Mouse (Mus musculus) heart, embryonic 16.5 days (tissue): ENCODE measurements around the gene Susd4. TPM values are rescaled to one million over a fixed set of nuclear protein-coding genes. Genes with fewer than 3 reads are reported as not detected.

Experiments used
- ATAC-seq: fragments of 200-750 bp; cut with Nextera tagmentation; replicated peaks from 2 replicates; pipeline ENCODE4 v1.8.0; 2017; ENCODE audit warnings: moderate number of reproducible peaks; ENCODE audit not compliant: insufficient read depth, low FRiP score; ENCODE audit errors: extremely low read depth
- H3K27ac ChIP-seq: fragments of 300-500 bp; sonication (generic); 2 replicates; pipeline ENCODE4 v1.5.1; 2014; ENCODE audit warnings: mild to moderate bottlenecking, low read length, control low read depth, moderate library complexity
- H3K27me3 ChIP-seq: fragments of 300-500 bp; sonication (generic); 2 replicates; pipeline ENCODE4 v1.6.1; 2014; ENCODE audit warnings: low read length, mixed read lengths; ENCODE audit not compliant: control insufficient read depth, insufficient read depth
- H3K36me3 ChIP-seq: fragments of 300-500 bp; sonication (generic); 2 replicates; pipeline ENCODE4 v1.6.1; 2014; ENCODE audit not compliant: control insufficient read depth, insufficient read depth
- H3K4me1 ChIP-seq: fragments of 300-500 bp; sonication (generic); 2 replicates; pipeline ENCODE4 v1.6.1; 2014; ENCODE audit warnings: low read length, mixed read lengths; ENCODE audit not compliant: control insufficient read depth, insufficient read depth
- H3K4me2 ChIP-seq: fragments of 300-500 bp; sonication (generic); 2 replicates; pipeline ENCODE4 v1.6.1; 2014; ENCODE audit warnings: low read depth, mild to moderate bottlenecking, control low read depth, low read length
- H3K4me3 ChIP-seq: fragments of 300-500 bp; sonication (generic); 2 replicates; pipeline ENCODE4 v1.5.1; 2014; ENCODE audit warnings: mild to moderate bottlenecking, control low read depth, low read length
- H3K9ac ChIP-seq: fragments of 300-500 bp; sonication (generic); 2 replicates; pipeline ENCODE4 v1.6.1; 2014; ENCODE audit warnings: low read length, control low read depth
- H3K9me3 ChIP-seq: fragments of 300-500 bp; sonication (generic); replicated peaks from 2 replicates; pipeline ENCODE4 v1.6.1; 2016; ENCODE audit warnings: low read length; ENCODE audit not compliant: control insufficient read depth
- WGBS: fragments of 180-500 bp; shearing (Covaris S2); extraction: QIAGEN DNeasy Blood & Tissue Kit; methylation state at CpG from one replicate; pipeline ENCODE4 v1.1.7; 2014; 5-methylcytosine and 5-hydroxymethylcytosine counted together
- polyA plus RNA-seq: library from polyadenylated mRNA; unstranded; fragments of >200 nt; fragmentation: Nextera tagmentation; extraction: Ambion mirVana; gene quantifications from 2 replicates; pipeline ENCODE4 v1.2.1, GENCODE M21; 2015

Susd4 gene
- polyA plus RNA-seq, 1 experiment from 2014 or later = 5.3 TPM

DNA sequence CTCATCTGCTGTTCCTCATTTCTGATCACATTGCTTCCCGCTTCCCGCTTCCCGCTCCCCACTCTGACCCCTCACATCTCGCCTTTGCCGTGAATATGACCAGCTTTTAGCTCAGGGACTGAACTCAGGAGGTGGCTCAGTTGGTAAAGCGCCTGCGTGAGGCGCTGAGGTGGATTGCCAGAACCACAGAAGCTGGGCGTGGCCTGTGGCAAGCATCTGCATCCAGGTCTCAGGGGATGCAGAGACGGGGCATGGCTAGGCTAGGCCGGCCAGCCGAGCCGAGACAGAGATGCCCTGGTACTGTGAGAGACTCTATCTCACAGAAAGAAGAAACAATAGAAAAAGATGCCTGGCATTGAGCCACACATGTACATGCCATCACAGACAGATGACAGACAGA, 93.0 kb downstream of the Susd4 start:
- H3K27ac ChIP-seq = no peak overlapping the region
- H3K4me1 ChIP-seq = no peaks in the 10 kb centered on the region
- H3K36me3 ChIP-seq = no peaks in the 10 kb centered on the region
- H3K4me2 ChIP-seq = no peak overlapping the region
- no peak overlapping the region for H3K4me3 ChIP-seq
- 78% methylated on average over 13 of the region's 13 CpGs for WGBS
- H3K27me3 ChIP-seq = no peaks in the 10 kb centered on the region
- no peak for ATAC-seq
- no peaks in the 10 kb centered on the region for H3K9me3 ChIP-seq
- H3K9ac ChIP-seq = no peak overlapping the region

GRCm38 (mm10) chr1:182861671-182862358, 98.2 kb downstream of the Susd4 start:
- 38% methylated on average over 7 of the region's 7 CpGs for WGBS
- no peak overlapping the region for H3K27ac ChIP-seq
- no peak overlapping the region for H3K9ac ChIP-seq
- H3K36me3 ChIP-seq = no peaks in the 10 kb centered on the region
- H3K9me3 ChIP-seq = no peaks in the 10 kb centered on the region
- no peak overlapping the region for H3K4me2 ChIP-seq
- H3K27me3 ChIP-seq = no peaks in the 10 kb centered on the region
- no peak for ATAC-seq
- H3K4me3 ChIP-seq = no peak overlapping the region
- H3K4me1 ChIP-seq = no peaks in the 10 kb centered on the region

DNA sequence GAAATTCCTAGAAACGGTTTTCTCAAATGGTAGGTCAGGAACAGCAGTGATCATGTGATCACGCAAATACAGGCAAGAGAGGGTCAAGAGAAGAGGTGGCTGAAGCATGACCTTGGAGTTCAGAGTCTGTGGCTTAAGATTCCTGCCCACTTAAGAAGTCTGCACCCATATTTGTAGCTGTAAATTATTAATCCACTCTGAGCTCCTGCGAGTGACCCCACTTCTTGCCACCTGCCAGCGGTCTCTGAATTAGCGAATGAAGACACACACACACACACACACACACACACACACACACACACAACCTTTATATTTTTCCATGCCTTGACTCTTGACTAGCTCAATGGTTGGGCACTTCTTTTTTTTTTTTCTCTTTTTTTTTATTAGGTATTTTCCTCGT, 99.7 kb downstream of the Susd4 start:
- ATAC-seq = no peak
- 78% methylated on average over 6 of the region's 6 CpGs for WGBS

DNA sequence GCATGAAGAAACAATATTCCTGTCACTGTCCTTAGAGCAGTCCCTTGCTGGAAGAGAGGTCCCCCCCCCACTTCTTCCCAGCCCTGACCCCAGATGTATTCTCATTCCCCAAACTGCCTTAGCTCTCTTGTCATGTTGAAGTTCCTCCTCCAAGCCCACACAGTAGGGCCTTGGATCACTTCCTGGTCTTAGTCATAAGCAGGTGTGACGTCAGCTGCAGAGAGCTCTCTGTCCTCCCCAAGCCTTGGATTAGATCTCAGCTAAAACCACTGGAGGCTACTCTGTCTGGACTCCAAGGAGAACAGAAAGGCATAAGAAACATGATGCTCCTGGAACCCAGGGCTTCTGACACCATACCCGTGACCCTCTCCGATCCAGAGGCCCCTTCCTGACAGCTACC, 104.2 kb downstream of the Susd4 start:
- 84% methylated on average over 3 of the region's 3 CpGs for WGBS
- Histone ChIP-seq H3K4me2 (no peak overlapping the region), H3K4me1 (0 out of 2 replicates have a peak, but pooled peaks cover 2% of the 10 kb centered on the region), H3K27me3 (no peaks in the 10 kb centered on the region), H3K9ac (no peak overlapping the region), H3K4me3 (no peak overlapping the region), H3K27ac (no peak overlapping the region), H3K9me3 (peaks cover 13% of the 10 kb centered on the region), H3K36me3 (no peaks in the 10 kb centered on the region)
- no peak for ATAC-seq

More for the DNA sequence above, 99.7 kb downstream of the Susd4 start:
- no peak overlapping the region for H3K27ac ChIP-seq
- H3K4me1 ChIP-seq = no peaks in the 10 kb centered on the region
- H3K36me3 ChIP-seq = no peaks in the 10 kb centered on the region
- H3K9me3 ChIP-seq = no peaks in the 10 kb centered on the region
- H3K4me2 ChIP-seq = no peak overlapping the region
- no peak overlapping the region for H3K9ac ChIP-seq
- no peaks in the 10 kb centered on the region for H3K27me3 ChIP-seq
- H3K4me3 ChIP-seq = no peak overlapping the region

DNA sequence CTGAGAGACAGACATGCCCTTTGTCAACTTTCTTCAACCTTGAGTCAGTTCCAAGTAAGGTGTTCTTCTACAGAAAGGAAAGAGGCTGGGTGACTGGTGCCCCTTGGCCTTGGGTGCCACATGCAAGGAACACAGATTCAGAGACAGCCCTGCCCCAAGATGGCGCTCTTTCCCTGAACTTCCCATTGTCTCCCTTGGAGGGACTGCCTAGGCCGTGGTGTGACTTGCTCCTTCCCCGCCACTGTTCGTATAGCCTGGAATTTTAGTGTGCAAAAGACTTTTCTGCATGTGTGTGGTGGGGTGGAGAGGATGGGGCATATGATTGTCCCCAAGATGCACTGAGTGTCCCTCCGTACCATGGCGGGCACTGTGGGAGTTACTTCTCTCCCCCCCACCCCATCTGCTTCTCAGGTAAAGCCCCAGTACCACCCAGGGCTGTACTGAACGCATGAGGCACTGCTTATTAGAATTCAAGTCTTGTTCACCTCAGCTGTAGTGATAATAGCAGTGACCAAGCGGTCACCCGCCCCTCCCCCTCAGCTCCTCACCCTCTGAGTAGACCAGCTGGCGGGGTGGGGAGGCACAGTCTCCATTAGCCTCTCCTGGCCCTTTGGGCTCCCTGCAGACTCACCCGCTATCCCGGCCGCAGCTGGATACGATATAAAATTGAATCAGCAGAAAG, 104.9 kb downstream of the Susd4 start:
- Histone ChIP-seq H3K27me3 (no peaks in the 10 kb centered on the region), H3K4me2 (no peak overlapping the region), H3K4me3 (no peak overlapping the region), H3K9me3 (peaks cover 16% of the 10 kb centered on the region), H3K27ac (no peak overlapping the region), H3K36me3 (no peaks in the 10 kb centered on the region), H3K4me1 (0 out of 2 replicates have a peak, but pooled peaks cover 2% of the 10 kb centered on the region), H3K9ac (no peak overlapping the region)
- WGBS = 72% methylated on average over 14 of the region's 14 CpGs
- ATAC-seq = no peak

GRCm38 (mm10) chr1:182869114-182869456, 105.4 kb downstream of the Susd4 start:
- no peak overlapping the region for H3K4me3 ChIP-seq
- 45% methylated on average over 6 of the region's 6 CpGs for WGBS
- H3K4me2 ChIP-seq = no peak overlapping the region

GRCm38 (mm10) chr1:182878156-182878555, 114.5 kb downstream of the Susd4 start:
- Histone ChIP-seq H3K4me3 (no peak overlapping the region), H3K4me2 (no peak overlapping the region), H3K9ac (no peak overlapping the region), H3K27me3 (no peaks in the 10 kb centered on the region), H3K27ac (no peak overlapping the region), H3K9me3 (peaks cover 4% of the 10 kb centered on the region; the same call in 1 of the 2 replicates), H3K4me1 (0 out of 2 replicates have a peak, but pooled peaks cover 3% of the 10 kb centered on the region), H3K36me3 (no peaks in the 10 kb centered on the region)
- 93% methylated on average over 5 of the region's 5 CpGs for WGBS
- ATAC-seq = no peak

More at GRCm38 (mm10) chr1:182869114-182869456, 105.4 kb downstream of the Susd4 start:
- H3K9me3 ChIP-seq = peaks cover 16% of the 10 kb centered on the region
- no peaks in the 10 kb centered on the region for H3K36me3 ChIP-seq
- no peak for ATAC-seq
- 0 out of 2 replicates have a peak, but pooled peaks cover 2% of the 10 kb centered on the region for H3K4me1 ChIP-seq
- no peak overlapping the region for H3K9ac ChIP-seq
- no peaks in the 10 kb centered on the region for H3K27me3 ChIP-seq
- H3K27ac ChIP-seq = no peak overlapping the region

GRCm38 (mm10) chr1:182878719-182879118, 115.1 kb downstream of the Susd4 start:
- ATAC-seq = no peak
- 65% methylated on average over 4 of the region's 4 CpGs for WGBS
- H3K9ac ChIP-seq = no peak overlapping the region
- H3K4me1 ChIP-seq = 0 out of 2 replicates have a peak, but pooled peaks cover 3% of the 10 kb centered on the region
- H3K4me2 ChIP-seq = no peak overlapping the region
- H3K36me3 ChIP-seq = no peaks in the 10 kb centered on the region
- no peak overlapping the region for H3K4me3 ChIP-seq
- H3K27ac ChIP-seq = no peak overlapping the region
- no peaks in the 10 kb centered on the region; the same call in 1 of the 2 replicates for H3K9me3 ChIP-seq
- no peaks in the 10 kb centered on the region for H3K27me3 ChIP-seq

DNA sequence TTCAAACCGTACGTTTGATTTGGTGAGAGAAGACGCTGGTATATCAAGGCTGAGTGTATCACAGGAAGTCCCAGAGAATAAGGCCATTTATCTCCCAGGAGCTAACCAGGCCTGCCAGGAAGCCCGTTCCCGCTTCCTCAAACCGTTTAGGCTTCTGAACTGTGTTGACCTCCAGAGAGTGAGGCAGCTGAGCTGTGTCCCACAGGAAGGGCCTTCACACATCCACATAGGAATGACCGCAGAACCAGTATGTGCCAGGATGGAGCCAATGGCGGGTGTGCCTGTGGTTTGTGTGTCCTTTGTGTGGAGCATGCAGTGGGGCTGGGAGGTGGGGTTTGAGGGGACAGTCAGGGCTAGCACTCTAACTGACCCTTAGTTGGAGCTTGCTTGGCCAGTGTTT, 117.6 kb downstream of the Susd4 start:
- H3K9ac ChIP-seq = no peak overlapping the region
- H3K4me3 ChIP-seq = no peak overlapping the region
- no peaks in the 10 kb centered on the region for H3K27me3 ChIP-seq
- H3K4me1 ChIP-seq = 0 out of 2 replicates have a peak, but pooled peaks cover 3% of the 10 kb centered on the region
- ATAC-seq = no peak
- H3K4me2 ChIP-seq = no peak overlapping the region
- H3K36me3 ChIP-seq = no peaks in the 10 kb centered on the region
- H3K27ac ChIP-seq = no peak overlapping the region
- no peaks in the 10 kb centered on the region for H3K9me3 ChIP-seq
- 69% methylated on average over 8 of the region's 8 CpGs for WGBS
